In the genomic region with DNA sequence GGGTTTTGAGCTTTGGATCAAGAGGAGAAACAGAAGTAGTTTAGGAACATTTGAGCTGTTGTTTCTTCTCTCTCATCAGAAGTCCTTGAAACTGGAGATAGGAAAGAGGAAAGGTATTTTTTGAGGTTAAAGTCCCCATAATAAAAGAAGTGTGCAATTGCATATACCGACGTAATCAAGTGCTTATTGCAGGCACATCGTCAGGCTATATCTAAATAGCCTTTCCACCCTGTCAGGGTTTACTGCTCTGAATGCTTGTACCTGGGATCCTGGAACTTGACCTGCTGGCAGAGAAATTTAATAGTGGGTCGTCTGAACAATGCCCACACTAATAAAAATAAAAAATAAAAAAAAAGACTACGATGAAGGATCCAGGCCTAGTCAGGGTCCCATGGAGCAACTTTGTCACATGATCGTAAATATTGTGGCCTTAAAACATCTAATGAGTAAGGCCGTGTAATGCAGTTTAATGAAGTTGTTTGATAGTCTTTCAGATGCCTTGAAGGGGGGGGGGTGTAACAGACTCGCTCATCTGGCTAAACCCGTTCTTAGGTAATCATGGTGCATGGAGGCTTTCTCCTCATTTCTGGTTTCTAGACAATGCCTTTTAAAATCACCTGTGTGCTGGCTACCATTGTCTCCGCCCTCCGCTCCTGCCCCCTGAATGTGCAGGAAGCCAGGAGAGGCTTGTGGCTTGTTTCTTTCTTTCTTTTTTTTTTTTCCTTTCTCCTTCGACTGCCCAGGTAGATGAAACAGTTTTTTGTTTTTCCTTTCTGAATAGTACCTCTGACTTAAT, we compare ENCODE assay signal across 30 mouse cellular contexts. TPM values are rescaled to one million over a fixed set of nuclear protein-coding genes. Genes with fewer than 3 reads are reported as not detected.
DNase-seq lines count a peak whose midpoint lies in the region; ATAC-seq and TF ChIP-seq lines count a peak whose summit lies in the region.
"Had no signal": no experiment of that assay in that cellular context is flagged by ENCODE, and none has a peak within 500 bp of the region (broad histone marks: within the 10 kb centered on the region; RNA-seq: fewer than 3 reads in every experiment).

No protein-coding gene starts in this region.

- no peak overlapping the region for H3K9ac ChIP-seq in embryonic facial prominence, embryonic 11.5 days (replicated peaks; ENCODE audit: low read length)
- H3K9ac ChIP-seq in lung, embryonic 16.5 days (ENCODE audit: low read length), result no peak overlapping the region
- H3K9ac ChIP-seq in intestine, postnatal 0 days (ENCODE audit: low read depth, low read length), result no peak overlapping the region
- no peak overlapping the region for H3K9ac ChIP-seq in stomach, postnatal 0 days (ENCODE audit: low read length)
- H3K9ac ChIP-seq: embryonic facial prominence, embryonic 15.5 days; forebrain, embryonic 12.5 days; forebrain, postnatal 0 days; hindbrain, embryonic 12.5 days; limb, embryonic 15.5 days; liver, embryonic 13.5 days; midbrain, embryonic 15.5 days; neural tube, embryonic 15.5 days had no signal

- TF ChIP-seq CTCF in intestine, postnatal 0 days (IDR thresholded peaks at IDR 0.05; ENCODE audit: low read depth), result no peak
- no peak for TF ChIP-seq CTCF in stomach, postnatal 0 days (IDR thresholded peaks at IDR 0.05; ENCODE audit: low read depth)

- no peak overlapping the region for H3K27ac ChIP-seq in embryonic facial prominence, embryonic 11.5 days (replicated peaks; ENCODE audit: low read depth, low read length)
- H3K27ac ChIP-seq in embryonic facial prominence, embryonic 10.5 days (replicated peaks), result no peak overlapping the region
- no peak overlapping the region; the same call in 1 of the 2 replicates for H3K27ac ChIP-seq in lung, embryonic 16.5 days (ENCODE audit: low read length)
- peak overlapping the region; percentile 83 for H3K27ac ChIP-seq in intestine, postnatal 0 days (ENCODE audit: low read depth, low read length)
- peak overlapping the region; percentile 66 for H3K27ac ChIP-seq in stomach, postnatal 0 days (replicated peaks)
- H3K27ac ChIP-seq: forebrain, embryonic 12.5 days; heart, embryonic 10.5 days; hindbrain, embryonic 12.5 days; limb, embryonic 10.5 days; limb, embryonic 15.5 days; liver, embryonic 13.5 days; midbrain, embryonic 15.5 days; neural tube, embryonic 15.5 days had no signal

- H3K9me3 ChIP-seq in embryonic facial prominence, embryonic 11.5 days (replicated peaks; ENCODE audit: control insufficient read depth, low read length), result no peaks in the 10 kb centered on the region
- H3K9me3 ChIP-seq in embryonic facial prominence, embryonic 10.5 days, result no peaks in the 10 kb centered on the region
- H3K9me3 ChIP-seq in lung, embryonic 16.5 days (ENCODE audit: control insufficient read depth, low read length), result no peaks in the 10 kb centered on the region
- H3K9me3 ChIP-seq in intestine, postnatal 0 days (ENCODE audit: control insufficient read depth), result no peaks in the 10 kb centered on the region
- H3K9me3 ChIP-seq in stomach, postnatal 0 days (ENCODE audit: control insufficient read depth, low read length), result no peaks in the 10 kb centered on the region
- H3K9me3 ChIP-seq: embryonic facial prominence, embryonic 15.5 days; forebrain, embryonic 12.5 days; heart, embryonic 10.5 days; hindbrain, embryonic 12.5 days; limb, embryonic 10.5 days; limb, embryonic 15.5 days; liver, embryonic 13.5 days; midbrain, embryonic 15.5 days; neural tube, embryonic 15.5 days had no signal

- H3K36me3 ChIP-seq in embryonic facial prominence, embryonic 11.5 days (replicated peaks; ENCODE audit: control insufficient read depth, insufficient read depth, low read depth, low read length), result no peaks in the 10 kb centered on the region
- H3K36me3 ChIP-seq in embryonic facial prominence, embryonic 10.5 days (replicated peaks), result no peaks in the 10 kb centered on the region
- peaks cover 3% of the 10 kb centered on the region; the same call in 1 of the 2 replicates for H3K36me3 ChIP-seq in lung, embryonic 16.5 days (ENCODE audit: control insufficient read depth, insufficient read depth, low read length)
- peaks cover 28% of the 10 kb centered on the region for H3K36me3 ChIP-seq in intestine, postnatal 0 days (ENCODE audit: control insufficient read depth, insufficient read depth)
- 0 out of 2 replicates have a peak, but pooled peaks cover 10% of the 10 kb centered on the region for H3K36me3 ChIP-seq in stomach, postnatal 0 days (ENCODE audit: control insufficient read depth, insufficient read depth, low read length)
- H3K36me3 ChIP-seq: forebrain, embryonic 12.5 days; heart, embryonic 10.5 days; hindbrain, embryonic 12.5 days; limb, embryonic 10.5 days; liver, embryonic 13.5 days; midbrain, embryonic 15.5 days; neural tube, embryonic 15.5 days had no signal

- no peak overlapping the region for H3K4me2 ChIP-seq in embryonic facial prominence, embryonic 11.5 days (ENCODE audit: low read depth, low read length)
- peak overlapping the region; percentile 2; the same call in 1 of the 2 replicates for H3K4me2 ChIP-seq in lung, embryonic 16.5 days (ENCODE audit: low read depth, low read length)
- peak overlapping the region; percentile 86 for H3K4me2 ChIP-seq in intestine, postnatal 0 days (replicated peaks; ENCODE audit: low read depth)
- H3K4me2 ChIP-seq in stomach, postnatal 0 days (replicated peaks; ENCODE audit: low read depth), result peak overlapping the region; percentile 52
- H3K4me2 ChIP-seq: embryonic facial prominence, embryonic 15.5 days; forebrain, embryonic 12.5 days; hindbrain, embryonic 12.5 days; limb, embryonic 15.5 days; liver, embryonic 13.5 days; midbrain, embryonic 15.5 days; neural tube, embryonic 15.5 days had no signal

- H3K4me1 ChIP-seq in embryonic facial prominence, embryonic 11.5 days (ENCODE audit: control insufficient read depth, insufficient read depth, low read length), result no peaks in the 10 kb centered on the region
- no peaks in the 10 kb centered on the region for H3K4me1 ChIP-seq in embryonic facial prominence, embryonic 10.5 days
- peaks cover 13% of the 10 kb centered on the region for H3K4me1 ChIP-seq in lung, embryonic 16.5 days (replicated peaks; ENCODE audit: control insufficient read depth, insufficient read depth, low read length)
- no peaks in the 10 kb centered on the region for H3K4me1 ChIP-seq in intestine, postnatal 0 days (replicated peaks; ENCODE audit: control insufficient read depth, insufficient read depth, low read length)
- no peaks in the 10 kb centered on the region for H3K4me1 ChIP-seq in stomach, postnatal 0 days (replicated peaks; ENCODE audit: control insufficient read depth, insufficient read depth)
- H3K4me1 ChIP-seq: hindbrain, embryonic 12.5 days; limb, embryonic 10.5 days; midbrain, embryonic 15.5 days; neural tube, embryonic 15.5 days had no signal

- intact Hi-C loops in gastrocnemius, postnatal 14 days (cut with DNase I; ENCODE audit: low total_unique reads), result no loop called here

- H3K4me3 ChIP-seq in embryonic facial prominence, embryonic 11.5 days (ENCODE audit: low read depth, low read length), result no peak overlapping the region
- no peak overlapping the region for H3K4me3 ChIP-seq in embryonic facial prominence, embryonic 10.5 days
- H3K4me3 ChIP-seq in lung, embryonic 16.5 days (ENCODE audit: low read length), result no peak overlapping the region
- peak overlapping the region; percentile 11; the same call in 1 of the 2 replicates for H3K4me3 ChIP-seq in intestine, postnatal 0 days (ENCODE audit: low read depth, low read length)
- no peak overlapping the region; the same call in 1 of the 2 replicates for H3K4me3 ChIP-seq in stomach, postnatal 0 days (ENCODE audit: low read depth, low read length)
- H3K4me3 ChIP-seq: embryonic facial prominence, embryonic 15.5 days; forebrain, embryonic 12.5 days; heart, embryonic 10.5 days; hindbrain, embryonic 12.5 days; limb, embryonic 10.5 days; limb, embryonic 15.5 days; liver, embryonic 13.5 days; midbrain, embryonic 15.5 days; neural tube, embryonic 15.5 days had no signal

- no peak for ATAC-seq in embryonic facial prominence, embryonic 11.5 days (replicated peaks; ENCODE audit: insufficient number of reproducible peaks, low FRiP score, low TSS enrichment, low read depth)
- ATAC-seq in lung, embryonic 16.5 days (ENCODE audit: low read depth), result no peak
- ATAC-seq in intestine, postnatal 0 days, result peak; percentile 82
- 0 out of 2 replicates have a peak, but pooled peaks have one; percentile 20 for ATAC-seq in stomach, postnatal 0 days (ENCODE audit: low FRiP score, low TSS enrichment)
- ATAC-seq: forebrain, postnatal 0 days; Patski had no signal

- WGBS in embryonic facial prominence, embryonic 11.5 days, result 78% methylated on average over 12 of the region's 12 CpGs
- WGBS in embryonic facial prominence, embryonic 10.5 days, result 83% methylated on average over 12 of the region's 12 CpGs
- WGBS in lung, embryonic 16.5 days, result 65% methylated on average over 12 of the region's 12 CpGs
- 43% methylated on average over 12 of the region's 12 CpGs for WGBS in intestine, postnatal 0 days
- 59% methylated on average over 12 of the region's 12 CpGs for WGBS in stomach, postnatal 0 days

- peak; percentile 13 for DNase-seq in embryonic facial prominence, embryonic 11.5 days (ENCODE audit: low spot score)
- DNase-seq in embryonic facial prominence, embryonic 10.5 days (ENCODE audit: low spot score), result no peak
- DNase-seq in lung, postnatal 10 days, result no peak
- peak; percentile 68 for DNase-seq in stomach, postnatal 0 days (ENCODE audit: low spot score)
- DNase-seq in cerebellum, postnatal 4 days (ENCODE audit: low spot score in 2 of 2), result no peak
- no peak for DNase-seq in gastrocnemius, postnatal 14 days
- DNase-seq: adrenal gland, postnatal 10 days; cerebellum, adult 11 months; cerebellum, adult 9-10 months; cerebellum, postnatal 36 days; embryo, embryonic 11 days; forebrain, postnatal 0 days; heart, postnatal 36 days; kidney, adult 2 months; layer of hippocampus, postnatal 36 days; liver, embryonic 13.5 days; retina, postnatal 1 day; right cerebral cortex, postnatal 14 days had no signal

- TF ChIP-seq EP300 in stomach, postnatal 0 days (optimal IDR thresholded peaks at IDR 0.05), result no peak

- no peaks in the 10 kb centered on the region for H3K27me3 ChIP-seq in embryonic facial prominence, embryonic 11.5 days (ENCODE audit: control insufficient read depth, insufficient read depth, low read length)
- peaks cover 19% of the 10 kb centered on the region for H3K27me3 ChIP-seq in embryonic facial prominence, embryonic 10.5 days (replicated peaks; ENCODE audit: low read depth, poor library complexity, severe bottlenecking)
- peaks cover 3% of the 10 kb centered on the region for H3K27me3 ChIP-seq in lung, embryonic 16.5 days (ENCODE audit: control insufficient read depth, insufficient read depth, low read depth, low read length)
- H3K27me3 ChIP-seq in intestine, postnatal 0 days (replicated peaks; ENCODE audit: control insufficient read depth, insufficient read depth, low read length), result no peaks in the 10 kb centered on the region
- no peaks in the 10 kb centered on the region for H3K27me3 ChIP-seq in stomach, postnatal 0 days (ENCODE audit: control insufficient read depth, insufficient read depth, low read length)
- H3K27me3 ChIP-seq: CH12.LX; embryonic facial prominence, embryonic 15.5 days; limb, embryonic 15.5 days; midbrain, embryonic 15.5 days; neural tube, embryonic 15.5 days; Patski had no signal

RNA-seq across cellular contexts. Expression of gene Klf5, which starts 6.7 kb away (rescaled TPM):
- polyA plus RNA-seq in embryonic facial prominence, embryonic 11.5 days (2014; fragmentation: Nextera tagmentation; extraction: Ambion mirVana), result 4.2 and 4.8 TPM in 2 replicates
- 3.1 TPM in 2 replicates for polyA plus RNA-seq in embryonic facial prominence, embryonic 10.5 days (2016; fragmentation: Nextera tagmentation; extraction: Ambion mirVana)
- 33.7 and 35.7 TPM in 2 replicates for polyA plus RNA-seq in lung, embryonic 16.5 days (2015; fragmentation: Nextera tagmentation; extraction: Ambion mirVana)
- polyA plus RNA-seq in intestine, postnatal 0 days (2015; fragmentation: Nextera tagmentation; extraction: Ambion mirVana), result 87.6 and 93.7 TPM in 2 replicates
- 101 and 112 TPM in 2 replicates for polyA plus RNA-seq in stomach, postnatal 0 days (2015; fragmentation: Nextera tagmentation; extraction: Ambion mirVana)
- 10 to 100 TPM in 1 of 2 experiments, 1 to 10 TPM in 1; 8.0 to 11.3 TPM for total RNA-seq in gastrocnemius, postnatal 14 days (2021)

Comparison
In these comparisons a context has a peak if more than half of its experiments do, and no peak if none do; other contexts are left out.
1. DNase-seq: peak in embryonic facial prominence, embryonic 11.5 days (single experiment) and stomach, postnatal 0 days (single experiment); none in embryonic facial prominence, embryonic 10.5 days (single experiment), lung, postnatal 10 days (single experiment), cerebellum, postnatal 4 days (0 of 2) and gastrocnemius, postnatal 14 days (single experiment).
2. ATAC-seq: peak in intestine, postnatal 0 days (single experiment) and stomach, postnatal 0 days (single experiment); none in embryonic facial prominence, embryonic 11.5 days (single experiment) and lung, embryonic 16.5 days (single experiment).
3. H3K27ac ChIP-seq: peak in intestine, postnatal 0 days (single experiment) and stomach, postnatal 0 days (single experiment); none in embryonic facial prominence, embryonic 11.5 days (single experiment), embryonic facial prominence, embryonic 10.5 days (single experiment) and lung, embryonic 16.5 days (single experiment).